Mouse (Mus musculus) liver, adult 2 months (tissue): ENCODE measurements at regions not wholly inside any gene's neighbourhood (a gene's known extent, or its start where the extent isn't known, plus 50 kb on each side); places are given as distances from the start of the nearest gene placed in this dataset.

Source experiments
- DNase-seq: peaks from one replicate; pipeline ENCODE4 v3.0.0-alpha.2; 2011; ENCODE audit warnings: low read depth, low spot score; ENCODE audit errors: extremely low read depth
- H3K27ac ChIP-seq: fragments of 200-500 bp; replicated peaks from 2 replicates; pipeline ENCODE4 v1.5.1; 2012; ENCODE audit warnings: low read depth, mild to moderate bottlenecking, control low read depth, inconsistent platforms, low read length; ENCODE audit not compliant: insufficient read depth
- H3K27me3 ChIP-seq: fragments of 200-500 bp; 2 replicates; pipeline ENCODE4 v1.6.1; 2012; ENCODE audit warnings: mild to moderate bottlenecking, moderate library complexity, low read length, inconsistent platforms; ENCODE audit not compliant: control insufficient read depth, insufficient read depth
- H3K36me3 ChIP-seq: fragments of 200-500 bp; 2 replicates; pipeline ENCODE4 v1.6.1; 2012; ENCODE audit warnings: low read length, inconsistent platforms; ENCODE audit not compliant: control insufficient read depth, insufficient read depth
- H3K4me1 ChIP-seq: fragments of 200-500 bp; 2 replicates; pipeline ENCODE4 v1.6.1; 2011; ENCODE audit warnings: low read length; ENCODE audit not compliant: control insufficient read depth, insufficient read depth
- H3K4me3 ChIP-seq: fragments of 200-500 bp; 2 replicates; pipeline ENCODE4 v1.5.1; 2011; ENCODE audit warnings: low read depth, mild to moderate bottlenecking, control low read depth, low read length, moderate library complexity; ENCODE audit not compliant: insufficient read depth
- H3K79me2 ChIP-seq: fragments of 200-500 bp; 2 replicates; pipeline ENCODE4 v1.6.1; 2012; ENCODE audit warnings: inconsistent platforms, mild to moderate bottlenecking, low read length, moderate library complexity; ENCODE audit not compliant: control insufficient read depth, insufficient read depth
- H3K9ac ChIP-seq: fragments of 200-500 bp; 2 replicates; pipeline ENCODE4 v1.6.1; 2012; ENCODE audit warnings: low read depth, mild to moderate bottlenecking, control low read depth, inconsistent platforms, low read length
- CTCF ChIP-seq: fragments of 200-500 bp; IDR thresholded peaks from 2 replicates; pipeline ENCODE4 v1.5.1; 2011; ENCODE audit warnings: low read depth, low read length, control low read depth
- POLR2A ChIP-seq: fragments of 200-500 bp; IDR thresholded peaks from 2 replicates; pipeline ENCODE4 v1.6.1; 2011; ENCODE audit warnings: low read length, control low read depth; ENCODE audit not compliant: insufficient read depth; ENCODE audit errors: extremely low read depth
- WGBS: fragments of 180-500 bp; shearing (Covaris S2); methylation state at CpG from one replicate; pipeline ENCODE4 v1.1.7; 2018; 5-methylcytosine and 5-hydroxymethylcytosine counted together

- DNase-seq: no peak
- no peaks in the 10 kb centered on the region for H3K27me3 ChIP-seq
- no peaks in the 10 kb centered on the region for H3K4me1 ChIP-seq
- no peak overlapping the region for H3K27ac ChIP-seq
- 68% methylated on average over 2 of the region's 2 CpGs for WGBS
- H3K36me3 ChIP-seq: no peaks in the 10 kb centered on the region
- no peaks in the 10 kb centered on the region for H3K79me2 ChIP-seq
- TF ChIP-seq CTCF: no peak
- no peak for TF ChIP-seq POLR2A
- H3K9ac ChIP-seq: no peak overlapping the region
- no peak overlapping the region for H3K4me3 ChIP-seq
These were observed 631.3 kb upstream of the Pkdcc start for GRCm38 (mm10) chr17:82583801-82584200.

- no peak for DNase-seq
- no peak overlapping the region for H3K4me3 ChIP-seq
- H3K36me3 ChIP-seq: no peaks in the 10 kb centered on the region
- H3K79me2 ChIP-seq: no peaks in the 10 kb centered on the region
- no peak overlapping the region for H3K27ac ChIP-seq
- WGBS: 66% methylated on average over 5 of the region's 5 CpGs
- no peak overlapping the region for H3K9ac ChIP-seq
- H3K4me1 ChIP-seq: no peaks in the 10 kb centered on the region
- TF ChIP-seq CTCF (no peak), POLR2A (no peak)
- no peaks in the 10 kb centered on the region for H3K27me3 ChIP-seq
These were observed 681.6 kb upstream of the Pkdcc start for GRCm38 (mm10) chr17:82533521-82533920.

GRCm38 (mm10) chr17:82518129-82518528, 697.0 kb upstream of the Pkdcc start:
- H3K4me1 ChIP-seq: no peaks in the 10 kb centered on the region
- H3K79me2 ChIP-seq: no peaks in the 10 kb centered on the region
- no peaks in the 10 kb centered on the region for H3K36me3 ChIP-seq
- H3K4me3 ChIP-seq: no peak overlapping the region
- no peaks in the 10 kb centered on the region for H3K27me3 ChIP-seq
- no peak overlapping the region for H3K9ac ChIP-seq
- TF ChIP-seq POLR2A (no peak), CTCF (no peak)
- H3K27ac ChIP-seq: no peak overlapping the region
- DNase-seq: no peak

- H3K79me2 ChIP-seq: no peaks in the 10 kb centered on the region
- no peaks in the 10 kb centered on the region for H3K36me3 ChIP-seq
- no peak for DNase-seq
- no peak for TF ChIP-seq CTCF
- TF ChIP-seq POLR2A: no peak
- H3K27me3 ChIP-seq: no peaks in the 10 kb centered on the region
- H3K27ac ChIP-seq: no peak overlapping the region
- H3K4me3 ChIP-seq: no peak overlapping the region
- H3K9ac ChIP-seq: no peak overlapping the region
- H3K4me1 ChIP-seq: no peaks in the 10 kb centered on the region
- WGBS: 62% methylated on average over 3 of the region's 3 CpGs
These were observed 698.2 kb upstream of the Pkdcc start for GRCm38 (mm10) chr17:82516850-82517249.

DNA sequence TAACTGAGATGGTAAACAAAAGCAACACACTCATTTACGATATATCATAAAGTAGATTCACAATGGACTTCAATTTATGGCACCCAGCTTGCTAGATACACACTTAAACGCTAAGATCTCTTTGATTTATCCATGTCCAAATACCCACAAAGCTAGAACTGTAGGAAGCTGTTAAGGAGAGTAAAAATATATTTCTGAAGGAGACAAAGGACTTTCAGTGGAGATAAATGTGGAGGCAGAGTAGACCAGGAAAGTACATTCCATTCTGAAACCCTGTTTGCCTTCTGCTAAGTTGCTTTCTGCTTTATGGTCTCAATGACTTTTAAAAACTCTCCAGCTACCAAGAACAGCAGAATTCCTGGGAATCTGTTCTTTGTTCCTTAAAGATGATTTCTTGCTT, 701.3 kb upstream of the Pkdcc start:
- WGBS: 63% methylated on average over 2 of the region's 2 CpGs
- Histone ChIP-seq H3K4me3 (no peak overlapping the region), H3K79me2 (no peaks in the 10 kb centered on the region), H3K4me1 (no peaks in the 10 kb centered on the region), H3K36me3 (no peaks in the 10 kb centered on the region), H3K27me3 (no peaks in the 10 kb centered on the region), H3K9ac (no peak overlapping the region), H3K27ac (no peak overlapping the region)
- no peak for DNase-seq
- TF ChIP-seq CTCF (no peak), POLR2A (no peak)

GRCm38 (mm10) chr17:82504291-82504690, 710.8 kb upstream of the Pkdcc start:
- H3K27ac ChIP-seq: no peak overlapping the region
- no peaks in the 10 kb centered on the region for H3K27me3 ChIP-seq
- H3K9ac ChIP-seq: no peak overlapping the region
- H3K36me3 ChIP-seq: no peaks in the 10 kb centered on the region
- DNase-seq: no peak
- H3K79me2 ChIP-seq: no peaks in the 10 kb centered on the region
- TF ChIP-seq CTCF (no peak), POLR2A (no peak)
- no peak overlapping the region for H3K4me3 ChIP-seq
- H3K4me1 ChIP-seq: no peaks in the 10 kb centered on the region
- WGBS: 70% methylated on average over 3 of the region's 3 CpGs
